Mouse (Mus musculus): ENCODE measurements at regions not wholly inside any gene's neighbourhood (a gene's known extent, or its start where the extent isn't known, plus 50 kb on each side); places are given as distances from the start of the nearest gene placed in this dataset.

DNA sequence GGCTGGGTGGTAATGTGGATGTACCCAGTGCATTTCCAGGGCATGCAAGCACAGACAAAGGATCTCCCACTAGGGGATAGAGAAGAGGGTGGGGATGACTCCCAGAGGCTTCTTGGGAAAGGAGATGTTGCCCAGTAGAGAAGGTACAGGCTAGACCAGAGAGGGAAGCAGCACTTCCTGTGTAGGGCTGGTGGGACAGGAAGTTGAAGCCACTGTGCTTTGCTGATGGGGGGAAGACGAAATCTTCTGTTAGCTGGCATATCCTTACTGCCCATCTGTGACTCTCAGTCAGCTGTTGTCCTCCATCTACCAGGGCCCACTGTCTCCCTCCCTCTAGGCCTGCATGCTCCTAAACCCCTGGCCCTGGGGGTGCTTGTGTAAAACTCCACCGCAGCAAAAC, 180.2 kb downstream of the Wdr11 start:
- DNase-seq (ENCODE audit: low spot score in 2 of 2), result no peak

- no peak for DNase-seq (ENCODE audit: low spot score in 2 of 2)
Observed at GRCm38 (mm10) chr7:129772540-129773331, 181.1 kb downstream of the Wdr11 start.

- DNase-seq (ENCODE audit: low spot score in 2 of 2), result no peak
Observed at GRCm38 (mm10) chr7:129774261-129774861, 182.7 kb downstream of the Wdr11 start.

DNA sequence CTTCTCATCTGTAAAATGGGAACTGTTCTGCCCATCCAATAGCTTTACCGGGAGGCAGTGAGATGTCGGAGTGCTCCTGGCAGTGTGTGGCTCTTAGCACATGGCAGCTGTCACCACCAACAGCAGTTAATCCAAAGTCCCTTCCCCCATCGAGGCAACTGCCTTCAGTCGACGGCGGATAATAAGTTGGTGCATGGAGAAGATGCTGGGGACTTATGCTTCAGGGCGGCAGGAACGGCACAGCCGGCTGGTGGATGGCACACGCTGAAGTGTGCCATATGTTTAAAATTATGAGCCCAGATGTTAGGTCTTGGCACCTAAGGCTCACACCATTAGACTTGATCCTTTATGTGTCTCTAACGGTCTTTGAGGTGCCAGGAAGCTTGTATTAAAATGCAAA, 183.5 kb downstream of the Wdr11 start:
- no peak for DNase-seq (ENCODE audit: low spot score in 2 of 2)

DNA sequence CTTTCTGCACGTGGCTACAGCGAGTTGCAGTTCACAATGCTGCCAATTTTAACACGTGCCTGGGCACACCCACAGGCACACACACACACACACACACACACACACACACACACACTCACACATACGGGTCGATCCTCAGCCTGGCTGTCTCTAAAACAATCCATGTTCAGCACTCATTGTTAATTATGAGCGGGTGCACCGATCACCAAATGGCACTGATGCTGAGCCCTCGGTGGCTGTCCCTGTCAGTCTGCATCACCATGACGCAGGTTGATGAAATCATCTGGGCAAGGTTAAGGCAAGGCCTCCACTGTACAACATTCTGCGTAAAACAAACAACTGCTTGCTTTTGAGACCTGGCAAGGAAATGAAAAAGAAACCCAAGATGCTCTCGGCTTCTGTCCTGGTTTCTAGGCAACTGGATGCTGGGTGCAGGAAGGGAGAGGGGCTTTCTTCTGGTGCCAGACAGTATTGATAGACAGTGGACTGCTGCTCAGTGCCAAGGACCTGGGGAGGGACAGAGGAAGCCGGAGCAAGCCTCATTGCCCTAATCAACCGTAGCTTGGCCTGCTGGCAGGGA, 187.3 kb downstream of the Wdr11 start:
- DNase-seq (ENCODE audit: low spot score in 2 of 2), result no peak

- no peak for DNase-seq (ENCODE audit: low spot score in 2 of 2)
Observed at GRCm38 (mm10) chr7:129779939-129780338, 188.3 kb downstream of the Wdr11 start.

- no peak for DNase-seq (ENCODE audit: low spot score in 2 of 2)
Observed at GRCm38 (mm10) chr7:129781756-129782155, 190.1 kb downstream of the Wdr11 start.

DNA sequence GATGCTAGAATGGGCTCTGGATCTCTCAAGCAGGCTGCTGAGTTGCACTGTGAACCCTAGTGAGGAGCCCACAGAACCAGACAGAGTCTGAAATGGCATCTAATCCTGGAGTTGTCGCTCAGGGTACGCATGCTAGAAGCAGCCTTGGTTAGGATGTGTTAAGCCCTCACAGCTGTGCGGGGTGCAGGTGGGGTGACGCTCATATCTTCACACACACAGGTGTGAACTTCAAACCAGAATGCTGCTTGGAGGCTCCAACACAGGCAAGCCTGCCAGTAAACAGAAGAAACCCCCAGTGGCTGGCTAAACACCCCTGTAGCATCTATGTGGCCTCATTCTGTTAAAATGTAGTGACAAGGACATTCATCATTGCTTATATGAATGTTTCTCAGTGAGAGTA, 193.3 kb downstream of the Wdr11 start:
- no peak for DNase-seq (ENCODE audit: low spot score in 2 of 2)

- DNase-seq (ENCODE audit: low spot score in 2 of 2), result no peak
Observed at GRCm38 (mm10) chr7:129787011-129787410, 195.3 kb downstream of the Wdr11 start.

DNA sequence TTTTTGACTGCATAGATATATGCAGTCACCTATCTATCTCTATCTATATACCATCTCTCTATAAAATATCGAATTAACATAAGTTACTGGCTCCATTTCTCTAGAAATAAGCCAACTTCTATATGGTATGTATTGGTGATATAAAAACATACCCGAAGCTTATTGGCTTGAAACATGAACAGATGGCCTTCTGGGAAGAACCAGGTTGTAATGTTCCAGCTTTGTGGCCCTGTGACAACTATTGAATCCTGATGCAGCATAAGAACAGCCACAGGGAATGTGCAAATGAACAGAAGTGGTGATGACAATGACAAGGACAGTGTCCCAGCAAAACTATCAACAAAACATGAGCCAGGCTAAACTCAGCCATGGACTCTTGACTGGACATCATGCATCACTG, 196.1 kb downstream of the Wdr11 start:
- no peak for DNase-seq (ENCODE audit: low spot score in 2 of 2)

DNA sequence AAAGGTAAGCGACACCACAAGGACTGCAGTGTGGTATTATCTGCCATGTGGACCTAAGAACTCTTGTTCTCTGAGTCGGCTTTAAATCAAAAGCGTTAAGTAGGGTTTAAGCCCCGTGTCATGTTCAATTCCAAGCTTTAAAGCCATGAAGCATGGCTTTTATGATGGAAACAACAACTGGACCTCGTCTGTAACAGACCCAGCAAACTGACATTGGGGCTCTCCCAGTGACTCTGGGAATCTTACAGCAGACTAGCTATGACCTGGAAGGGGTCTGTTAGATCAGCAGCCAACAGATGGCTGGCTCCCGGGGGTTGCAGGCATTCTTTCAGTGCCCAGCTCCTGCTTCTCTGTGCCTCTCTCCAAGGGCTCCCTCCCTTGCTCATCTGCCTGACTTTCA, 197.8 kb downstream of the Wdr11 start:
- no peak for DNase-seq (ENCODE audit: low spot score in 2 of 2)

DNA sequence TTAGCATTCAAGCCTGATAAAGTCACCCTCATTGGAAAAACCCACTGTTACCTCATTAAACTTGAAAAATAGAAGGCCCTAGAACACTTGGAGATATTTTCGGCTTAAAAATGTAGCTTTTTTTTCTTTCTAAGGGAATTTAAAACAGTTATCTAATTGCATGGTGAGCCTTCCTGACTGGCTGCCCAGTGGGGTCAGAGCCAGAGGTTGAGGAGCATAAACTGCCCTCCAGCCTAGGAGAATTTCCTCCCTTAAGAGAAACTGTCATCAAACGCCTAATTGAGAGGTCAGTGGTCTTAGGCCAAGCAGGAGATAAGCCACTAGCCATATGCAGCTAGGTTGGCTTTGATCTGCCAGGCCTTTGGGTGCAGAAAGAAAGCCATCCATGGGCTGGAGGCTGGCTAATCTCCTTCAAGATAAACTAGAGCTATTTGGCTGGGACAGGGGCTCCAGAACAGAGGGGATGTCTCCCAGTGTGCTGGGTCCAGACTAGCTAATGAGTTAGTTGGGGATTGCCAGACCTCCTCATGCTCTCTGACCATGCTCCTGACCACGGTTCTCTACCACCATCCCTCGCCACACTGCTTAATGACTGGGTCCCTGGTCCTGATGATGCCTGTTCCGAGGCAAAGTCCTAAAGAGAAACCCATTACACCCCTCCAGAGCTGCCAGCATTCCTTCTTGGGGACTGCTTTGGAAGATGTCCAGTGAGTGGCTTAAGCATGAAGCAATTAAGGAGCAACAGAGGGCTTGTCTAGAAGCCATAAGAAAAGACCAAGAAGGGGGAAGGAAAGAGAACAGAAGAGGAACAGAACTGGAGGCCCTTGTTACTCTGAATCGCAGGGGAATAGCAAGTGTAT, 199.2 kb downstream of the Wdr11 start:
- no peak for DNase-seq (ENCODE audit: low spot score in 2 of 2)

DNA sequence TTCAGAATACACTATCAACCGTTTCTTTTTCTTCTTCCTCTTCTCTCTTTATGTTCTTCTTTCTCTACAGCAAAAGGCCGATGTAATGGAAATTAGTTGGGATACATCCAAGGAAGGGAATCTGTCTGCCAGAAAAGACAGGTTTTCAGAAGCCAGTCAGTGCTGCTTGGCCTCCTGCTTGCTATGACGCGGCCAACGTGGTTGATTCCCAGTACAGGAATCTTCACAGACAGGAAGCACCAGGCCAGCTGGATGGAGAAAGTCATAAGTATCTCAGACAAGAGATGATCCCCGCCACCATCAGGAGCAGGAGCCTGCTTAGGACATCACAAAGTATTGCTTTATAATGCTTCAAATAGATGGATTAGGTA, 199.8 kb downstream of the Wdr11 start:
- DNase-seq (ENCODE audit: low spot score in 2 of 2), result no peak

GRCm38 (mm10) chr7:129793733-129794132, 202.1 kb downstream of the Wdr11 start:
- no peak for DNase-seq (ENCODE audit: low spot score in 2 of 2)

GRCm38 (mm10) chr7:129794276-129794675, 202.6 kb downstream of the Wdr11 start:
- no peak for DNase-seq (ENCODE audit: low spot score in 2 of 2)

- no peak for DNase-seq (ENCODE audit: low spot score in 2 of 2)
Observed at GRCm38 (mm10) chr7:129798525-129798924, 206.9 kb downstream of the Wdr11 start.

DNA sequence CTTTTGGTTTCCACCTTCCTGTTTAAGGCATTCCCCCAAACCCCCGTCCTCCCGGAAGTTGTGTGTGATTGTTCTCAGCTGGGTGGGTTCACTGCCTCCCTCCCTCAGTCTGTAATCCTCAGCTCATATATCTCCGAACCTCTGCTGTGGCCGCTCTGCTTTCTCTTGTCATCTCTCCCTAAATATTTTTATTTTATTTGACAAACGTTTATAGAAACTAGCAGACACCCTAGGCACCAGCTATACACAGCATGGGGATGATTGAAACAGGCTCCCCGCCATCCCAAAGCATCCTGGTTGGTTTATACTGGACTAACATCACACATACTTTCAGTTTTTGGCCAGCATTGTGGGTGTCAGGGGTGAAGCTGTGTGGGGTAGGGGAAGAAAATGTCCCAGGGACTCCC, 208.8 kb downstream of the Wdr11 start:
- no peak for DNase-seq (ENCODE audit: low spot score in 2 of 2)

GRCm38 (mm10) chr7:129801431-129801847, 209.8 kb downstream of the Wdr11 start:
- DNase-seq (ENCODE audit: low spot score in 2 of 2), result peak in 1 of 2 experiments; percentile 42

GRCm38 (mm10) chr7:129802168-129802567, 210.5 kb downstream of the Wdr11 start:
- no peak for DNase-seq (ENCODE audit: low spot score in 2 of 2)

- DNase-seq (ENCODE audit: low spot score in 2 of 2), result no peak
Observed at GRCm38 (mm10) chr7:129805340-129805739, 213.7 kb downstream of the Wdr11 start.

GRCm38 (mm10) chr7:129810141-129810540, 218.5 kb downstream of the Wdr11 start:
- no peak for DNase-seq (ENCODE audit: low spot score in 2 of 2)

- DNase-seq (ENCODE audit: low spot score in 2 of 2), result no peak
Observed at GRCm38 (mm10) chr7:129810565-129810964, 218.9 kb downstream of the Wdr11 start.

All from urinary bladder, postnatal 4 days (tissue).